Mouse (Mus musculus) midbrain, embryonic 11.5 days (tissue): ENCODE data around the gene Scd3. TPM values are rescaled to one million over a fixed set of nuclear protein-coding genes. Genes with fewer than 3 reads are reported as not detected.

ENCODE experiments used
- ATAC-seq: fragments of 200-750 bp; cut with Nextera tagmentation; 2 replicates; pipeline ENCODE4 v1.8.0; 2017; ENCODE audit warnings: moderate TSS enrichment, moderate library complexity; ENCODE audit not compliant: low FRiP score
- DNase-seq: peaks from one replicate; pipeline ENCODE4 v3.0.0; 2015; ENCODE audit warnings: low spot score; ENCODE audit errors: missing footprints
- H3K27ac ChIP-seq: fragments of 300-500 bp; sonication (generic); 2 replicates; pipeline ENCODE4 v1.5.1; 2014; ENCODE audit warnings: low read depth, low read length
- H3K27me3 ChIP-seq: fragments of 300-500 bp; sonication (generic); 2 replicates; pipeline ENCODE4 v1.6.1; 2014; ENCODE audit warnings: mild to moderate bottlenecking, low read length, moderate library complexity, mixed read lengths; ENCODE audit not compliant: control insufficient read depth, insufficient read depth
- H3K36me3 ChIP-seq: fragments of 300-500 bp; sonication (generic); 2 replicates; pipeline ENCODE4 v1.6.1; 2014; ENCODE audit warnings: mild to moderate bottlenecking, low read length, moderate library complexity, mixed read lengths; ENCODE audit not compliant: control insufficient read depth, insufficient read depth
- H3K4me1 ChIP-seq: fragments of 300-500 bp; sonication (generic); 2 replicates; pipeline ENCODE4 v1.6.1; 2014; ENCODE audit warnings: low read length; ENCODE audit not compliant: control insufficient read depth, insufficient read depth
- H3K4me2 ChIP-seq: fragments of 300-500 bp; sonication (generic); 2 replicates; pipeline ENCODE4 v1.6.1; 2014; ENCODE audit warnings: mild to moderate bottlenecking, moderate library complexity
- H3K4me3 ChIP-seq: fragments of 300-500 bp; sonication (generic); 2 replicates; pipeline ENCODE4 v1.5.1; 2014; ENCODE audit warnings: low read depth, low read length
- H3K9ac ChIP-seq: fragments of 300-500 bp; sonication (generic); 2 replicates; pipeline ENCODE4 v1.6.1; 2014; ENCODE audit warnings: low read length
- H3K9me3 ChIP-seq: fragments of 300-500 bp; sonication (generic); 2 replicates; pipeline ENCODE4 v1.6.1; 2016; ENCODE audit warnings: low read length; ENCODE audit not compliant: control insufficient read depth
- WGBS: fragments of 180-500 bp; shearing (Covaris S2); extraction: QIAGEN DNeasy Blood & Tissue Kit; methylation state at CpG from one replicate; pipeline ENCODE4 v1.1.7; 2014; 5-methylcytosine and 5-hydroxymethylcytosine counted together
- polyA plus RNA-seq: library from polyadenylated mRNA; unstranded; fragments of >200 nt; fragmentation: Nextera tagmentation; extraction: Ambion mirVana; gene quantifications from 2 replicates; pipeline ENCODE4 v1.2.1, GENCODE M21; 2014

Gene Scd3
- polyA plus RNA-seq, 1 experiment from 2014 or later, result 0.22 TPM

DNA sequence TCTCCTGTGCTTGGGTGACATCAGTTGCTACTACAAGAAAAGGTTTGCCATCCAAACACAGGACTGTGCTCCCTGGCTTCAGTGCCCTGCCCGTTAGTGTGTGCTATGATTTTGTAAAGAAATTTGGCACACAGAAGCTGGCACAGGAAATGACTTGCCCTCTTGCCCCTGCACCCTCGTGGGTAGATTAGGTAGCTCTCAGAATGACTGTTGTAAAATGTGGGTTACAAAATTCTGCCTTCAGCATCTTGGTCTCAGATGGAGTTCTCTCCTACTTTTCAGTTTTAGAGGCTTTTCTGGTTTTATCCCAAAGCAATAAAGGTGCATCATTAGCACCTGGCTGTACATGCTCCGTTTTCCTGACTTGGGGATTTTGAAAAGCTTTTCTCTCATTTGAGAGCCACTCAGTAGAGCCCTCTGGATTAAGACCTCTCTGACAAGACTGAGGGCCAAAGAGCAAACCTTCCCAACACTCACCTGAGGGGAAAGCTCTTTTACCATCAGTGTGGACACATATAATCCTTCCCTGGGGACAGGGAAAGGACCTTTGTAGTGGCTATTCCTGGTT lies 15.0 kb downstream of the Scd3 start:
- no peak overlapping the region for H3K9ac ChIP-seq
- no peaks in the 10 kb centered on the region for H3K9me3 ChIP-seq
- no peaks in the 10 kb centered on the region for H3K36me3 ChIP-seq
- no peak overlapping the region for H3K27ac ChIP-seq
- 77% methylated on average over 3 of the region's 3 CpGs for WGBS
- H3K27me3 ChIP-seq, result no peaks in the 10 kb centered on the region
- ATAC-seq (no peak), DNase-seq (no peak)
- H3K4me3 ChIP-seq, result no peak overlapping the region
- no peak overlapping the region for H3K4me2 ChIP-seq
- no peaks in the 10 kb centered on the region for H3K4me1 ChIP-seq

- no peaks in the 10 kb centered on the region for H3K4me1 ChIP-seq
- 96% methylated on average over 5 of the region's 5 CpGs for WGBS
- no peaks in the 10 kb centered on the region for H3K27me3 ChIP-seq
- ATAC-seq, result no peak
- H3K9me3 ChIP-seq, result no peaks in the 10 kb centered on the region
- no peak overlapping the region for H3K4me3 ChIP-seq
- DNase-seq, result no peak
- no peak overlapping the region for H3K4me2 ChIP-seq
- H3K9ac ChIP-seq, result no peak overlapping the region
- no peak overlapping the region for H3K27ac ChIP-seq
- H3K36me3 ChIP-seq, result no peaks in the 10 kb centered on the region
Measured at GRCm38 (mm10) chr19:44225728-44226127, 22.7 kb downstream of the Scd3 start.

DNA sequence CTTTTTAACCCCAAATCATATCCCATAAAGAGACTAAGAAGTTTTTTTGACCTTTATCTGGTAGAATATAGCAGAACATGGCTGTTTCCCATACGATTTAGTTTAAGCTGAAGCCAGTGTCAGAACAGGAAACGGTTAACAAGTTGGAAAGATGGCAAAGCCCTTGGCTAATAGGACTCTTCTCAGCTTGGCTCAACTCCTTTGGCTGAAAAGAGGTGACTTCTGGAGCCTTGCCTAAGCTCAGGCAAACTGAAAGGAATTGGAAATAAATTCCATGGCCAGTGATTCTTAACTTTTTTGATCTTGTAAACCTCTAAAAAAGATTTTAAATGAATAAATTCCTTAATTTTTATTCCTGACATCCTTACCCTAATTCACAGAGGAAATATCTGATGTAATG lies 26.7 kb downstream of the Scd3 start:
- Histone ChIP-seq H3K4me2 (no peak overlapping the region), H3K27ac (no peak overlapping the region), H3K4me1 (no peaks in the 10 kb centered on the region), H3K9me3 (no peaks in the 10 kb centered on the region), H3K27me3 (no peaks in the 10 kb centered on the region), H3K9ac (no peak overlapping the region), H3K4me3 (no peak overlapping the region), H3K36me3 (no peaks in the 10 kb centered on the region)
- WGBS, result 76% methylated on average over 2 of the region's 2 CpGs
- no peak for ATAC-seq
- DNase-seq, result no peak

DNA sequence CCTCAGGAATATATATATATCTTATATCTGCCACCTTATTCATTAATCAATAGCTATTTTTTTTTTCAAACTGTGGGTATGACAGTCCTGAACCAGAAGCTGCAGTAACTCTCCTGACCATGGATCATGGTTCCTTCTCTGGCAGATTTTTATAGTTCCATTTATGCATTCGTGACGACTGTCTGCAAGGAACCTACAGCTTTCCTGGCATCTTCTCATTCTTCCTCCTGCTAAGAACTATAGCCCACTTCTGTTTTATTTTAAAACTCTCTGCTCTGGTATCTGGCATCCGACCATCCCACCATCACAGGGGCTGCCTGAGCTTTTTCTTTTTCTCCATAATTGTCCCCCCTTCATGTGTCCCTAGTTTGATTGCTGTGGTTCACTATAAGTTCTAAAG lies 27.1 kb downstream of the Scd3 start:
- Histone ChIP-seq H3K4me2 (no peak overlapping the region), H3K27ac (no peak overlapping the region), H3K9ac (no peak overlapping the region), H3K36me3 (no peaks in the 10 kb centered on the region), H3K9me3 (no peaks in the 10 kb centered on the region), H3K27me3 (no peaks in the 10 kb centered on the region), H3K4me1 (no peaks in the 10 kb centered on the region), H3K4me3 (no peak overlapping the region)
- DNase-seq (no peak), ATAC-seq (no peak)
- 76% methylated on average over 3 of the region's 3 CpGs for WGBS

- Histone ChIP-seq H3K4me1 (no peaks in the 10 kb centered on the region), H3K27me3 (no peaks in the 10 kb centered on the region), H3K9ac (no peak overlapping the region), H3K4me2 (no peak overlapping the region), H3K36me3 (no peaks in the 10 kb centered on the region), H3K9me3 (no peaks in the 10 kb centered on the region), H3K4me3 (no peak overlapping the region), H3K27ac (no peak overlapping the region)
- DNase-seq (no peak), ATAC-seq (no peak)
- WGBS, result 90% methylated on average over 4 of the region's 4 CpGs
Measured at GRCm38 (mm10) chr19:44231608-44232151, 28.6 kb downstream of the Scd3 start.

- DNase-seq (peak; percentile 90), ATAC-seq (no peak)
- Histone ChIP-seq H3K9me3 (no peaks in the 10 kb centered on the region), H3K4me3 (no peak overlapping the region), H3K4me1 (no peaks in the 10 kb centered on the region), H3K27me3 (no peaks in the 10 kb centered on the region), H3K27ac (no peak overlapping the region), H3K9ac (no peak overlapping the region), H3K36me3 (no peaks in the 10 kb centered on the region), H3K4me2 (peak overlapping the region; percentile 33)
- 22% methylated on average over 19 of the region's 19 CpGs for WGBS
Measured at GRCm38 (mm10) chr19:44237471-44238006, 34.5 kb downstream of the Scd3 start.

- WGBS, result 93% methylated on average over 2 of the region's 2 CpGs
- Histone ChIP-seq H3K4me1 (no peaks in the 10 kb centered on the region), H3K36me3 (no peaks in the 10 kb centered on the region), H3K9me3 (no peaks in the 10 kb centered on the region), H3K4me2 (no peak overlapping the region), H3K27ac (no peak overlapping the region), H3K9ac (no peak overlapping the region), H3K4me3 (no peak overlapping the region), H3K27me3 (no peaks in the 10 kb centered on the region)
- ATAC-seq (no peak), DNase-seq (no peak)
Measured at GRCm38 (mm10) chr19:44238906-44239305, 35.8 kb downstream of the Scd3 start.

- no peak overlapping the region for H3K4me3 ChIP-seq
- 8% methylated on average over 5 of the region's 5 CpGs for WGBS
Measured at GRCm38 (mm10) chr19:44245761-44246171, 42.7 kb downstream of the Scd3 start.

DNA sequence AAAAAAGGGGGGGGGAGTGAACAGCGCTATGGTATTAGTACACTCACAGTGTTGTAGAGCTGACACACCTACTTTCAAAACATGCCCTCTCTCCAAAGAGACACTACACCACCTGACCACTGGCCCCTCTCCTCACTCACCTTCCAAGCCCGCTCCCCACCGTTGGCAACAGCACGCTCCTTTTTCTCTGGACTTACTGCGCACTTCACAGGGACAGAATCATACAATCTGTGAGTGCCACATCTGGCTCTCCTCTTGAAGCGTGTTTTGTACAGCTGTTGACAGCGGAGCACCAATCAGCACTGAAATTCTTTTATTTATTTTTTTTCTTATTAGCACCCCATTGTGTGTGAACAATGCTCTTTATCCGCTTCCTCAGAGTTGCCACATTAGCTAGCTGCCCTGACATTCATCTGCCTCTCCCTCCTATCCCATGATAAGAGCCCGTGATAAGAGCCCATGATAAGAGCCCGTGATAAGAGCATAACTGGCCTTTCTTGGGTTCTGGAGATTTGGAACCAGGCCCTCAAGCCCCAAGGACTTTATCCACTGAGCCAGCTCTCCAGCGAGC lies 43.4 kb downstream of the Scd3 start:
- H3K27me3 ChIP-seq, result no peaks in the 10 kb centered on the region
- H3K4me1 ChIP-seq, result peaks cover 18% of the 10 kb centered on the region
- no peak for ATAC-seq
- 46% methylated on average over 11 of the region's 11 CpGs for WGBS
- peak; percentile 90 for DNase-seq
- no peaks in the 10 kb centered on the region for H3K36me3 ChIP-seq
- H3K4me2 ChIP-seq, result 0 out of 2 replicates have a peak overlapping the region, but pooled peaks have one; percentile 16
- no peaks in the 10 kb centered on the region for H3K9me3 ChIP-seq
- no peak overlapping the region for H3K4me3 ChIP-seq
- no peak overlapping the region for H3K27ac ChIP-seq
- H3K9ac ChIP-seq, result no peak overlapping the region

More at GRCm38 (mm10) chr19:44245761-44246171, 42.7 kb downstream of the Scd3 start:
- Histone ChIP-seq H3K4me1 (peaks cover 18% of the 10 kb centered on the region), H3K9ac (no peak overlapping the region), H3K36me3 (no peaks in the 10 kb centered on the region), H3K27me3 (no peaks in the 10 kb centered on the region), H3K27ac (no peak overlapping the region), H3K4me2 (no peak overlapping the region), H3K9me3 (no peaks in the 10 kb centered on the region)
- ATAC-seq, result no peak
- peak; percentile 92 for DNase-seq
